Mouse (Mus musculus): ENCODE results near the gene Gale.

DNA sequence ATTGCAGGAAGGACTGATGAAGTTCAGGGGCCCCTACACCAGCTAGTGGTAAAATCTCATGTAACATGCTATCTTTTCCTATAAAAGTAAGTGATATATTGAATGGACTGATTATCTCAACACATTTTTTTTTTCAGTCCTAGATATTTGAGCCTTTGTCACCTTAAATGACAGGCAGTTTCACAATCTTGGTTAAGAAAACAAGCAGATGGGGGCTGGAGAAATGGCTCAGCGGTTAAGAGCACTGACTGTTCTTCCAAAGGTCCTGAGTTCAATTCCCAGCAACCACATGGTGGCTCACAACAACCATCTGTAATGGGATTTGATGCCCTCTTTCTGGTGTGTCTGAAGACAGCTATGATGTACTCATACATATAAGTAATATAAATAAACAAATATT is 41.3 kb upstream of the Gale start:
- TF ChIP-seq EP300 (IDR thresholded peaks at IDR 0.05; ENCODE audit: insufficient read depth, low read depth, low read length) (no peak), CTCF (IDR thresholded peaks at IDR 0.05; ENCODE audit: low read depth, low read length) (no peak), POLR2A (IDR thresholded peaks at IDR 0.05; ENCODE audit: insufficient read depth, low read length) (no peak)

All from ES-Bruce4 (cell line).